Mouse (Mus musculus) embryonic facial prominence, embryonic 11.5 days (tissue): Measurements from ENCODE around the gene Cfap54. TPM values are rescaled to one million over a fixed set of nuclear protein-coding genes. Genes with fewer than 3 reads are reported as not detected.

Source experiments
- ATAC-seq: fragments of 200-750 bp; cut with Nextera tagmentation; replicated peaks from 2 replicates; pipeline ENCODE4 v1.8.0; 2017; ENCODE audit warnings: low read depth; ENCODE audit not compliant: insufficient number of reproducible peaks, low FRiP score, low TSS enrichment
- DNase-seq: peaks from one replicate; pipeline ENCODE4 v3.0.0-alpha.2; 2015; ENCODE audit warnings: low spot score
- H3K27ac ChIP-seq: fragments of 300-500 bp; sonication (generic); replicated peaks from 2 replicates; pipeline ENCODE4 v1.5.1; 2014; ENCODE audit warnings: mild to moderate bottlenecking, low read depth, low read length, control low read depth
- H3K27me3 ChIP-seq: fragments of 300-500 bp; sonication (generic); 2 replicates; pipeline ENCODE4 v1.6.1; 2014; ENCODE audit warnings: mild to moderate bottlenecking, low read length, moderate library complexity, mixed read lengths; ENCODE audit not compliant: control insufficient read depth, insufficient read depth
- H3K36me3 ChIP-seq: fragments of 300-500 bp; sonication (generic); replicated peaks from 2 replicates; pipeline ENCODE4 v1.6.1; 2014; ENCODE audit warnings: low read depth, mild to moderate bottlenecking, low read length, moderate library complexity, mixed read lengths; ENCODE audit not compliant: control insufficient read depth, insufficient read depth
- H3K4me1 ChIP-seq: fragments of 300-500 bp; sonication (generic); 2 replicates; pipeline ENCODE4 v1.6.1; 2014; ENCODE audit warnings: low read length, mixed read lengths; ENCODE audit not compliant: control insufficient read depth, insufficient read depth
- H3K4me2 ChIP-seq: fragments of 300-500 bp; sonication (generic); 2 replicates; pipeline ENCODE4 v1.6.1; 2014; ENCODE audit warnings: low read depth, mild to moderate bottlenecking, control low read depth, low read length, moderate library complexity
- H3K4me3 ChIP-seq: fragments of 300-500 bp; sonication (generic); 2 replicates; pipeline ENCODE4 v1.5.1; 2014; ENCODE audit warnings: low read depth, low read length, control low read depth
- H3K9ac ChIP-seq: fragments of 300-500 bp; sonication (generic); replicated peaks from 2 replicates; pipeline ENCODE4 v1.6.1; 2014; ENCODE audit warnings: mild to moderate bottlenecking, control low read depth, low read length
- H3K9me3 ChIP-seq: fragments of 300-500 bp; sonication (generic); replicated peaks from 2 replicates; pipeline ENCODE4 v1.6.1; 2016; ENCODE audit warnings: mild to moderate bottlenecking, low read length, inconsistent platforms, mixed read lengths; ENCODE audit not compliant: control insufficient read depth
- WGBS: fragments of 180-500 bp; shearing (Covaris S2); extraction: QIAGEN DNeasy Blood & Tissue Kit; methylation state at CpG from one replicate; pipeline ENCODE4 v1.1.7; 2014; 5-methylcytosine and 5-hydroxymethylcytosine counted together
- polyA plus RNA-seq: library from polyadenylated mRNA; unstranded; fragments of >200 nt; fragmentation: Nextera tagmentation; extraction: Ambion mirVana; gene quantifications from 2 replicates; pipeline ENCODE4 v1.2.1, GENCODE M21; 2014

Gene Cfap54
- polyA plus RNA-seq, 1 experiment from 2014 or later, result not detected

DNA sequence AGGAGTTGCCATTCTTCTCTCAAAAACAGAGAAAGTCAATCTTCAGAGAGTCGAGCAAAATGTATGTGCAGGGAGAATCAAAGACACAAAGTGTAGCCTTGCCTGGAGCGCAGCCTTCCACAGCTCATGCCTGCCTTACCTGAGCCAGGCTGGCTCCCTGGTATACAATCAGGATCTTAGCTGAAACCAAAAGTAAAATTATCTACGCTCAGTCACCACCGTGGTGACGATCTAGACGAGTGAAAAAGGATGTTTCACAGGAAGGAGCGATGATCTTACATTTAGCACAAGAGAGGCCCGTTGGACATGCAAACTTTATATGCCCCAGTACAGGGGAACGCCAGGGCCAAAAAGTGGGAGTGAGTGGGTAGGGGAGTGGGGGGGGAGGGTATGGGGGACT lies 75.0 kb downstream of the Cfap54 start:
- WGBS, result 86% methylated on average over 9 of the region's 9 CpGs
- no peaks in the 10 kb centered on the region for H3K4me1 ChIP-seq
- no peak overlapping the region for H3K27ac ChIP-seq
- no peak overlapping the region for H3K4me3 ChIP-seq
- no peak for DNase-seq
- no peak overlapping the region for H3K9ac ChIP-seq
- no peak for ATAC-seq
- H3K27me3 ChIP-seq, result no peaks in the 10 kb centered on the region
- no peak overlapping the region for H3K4me2 ChIP-seq
- H3K36me3 ChIP-seq, result no peaks in the 10 kb centered on the region
- no peaks in the 10 kb centered on the region for H3K9me3 ChIP-seq

DNA sequence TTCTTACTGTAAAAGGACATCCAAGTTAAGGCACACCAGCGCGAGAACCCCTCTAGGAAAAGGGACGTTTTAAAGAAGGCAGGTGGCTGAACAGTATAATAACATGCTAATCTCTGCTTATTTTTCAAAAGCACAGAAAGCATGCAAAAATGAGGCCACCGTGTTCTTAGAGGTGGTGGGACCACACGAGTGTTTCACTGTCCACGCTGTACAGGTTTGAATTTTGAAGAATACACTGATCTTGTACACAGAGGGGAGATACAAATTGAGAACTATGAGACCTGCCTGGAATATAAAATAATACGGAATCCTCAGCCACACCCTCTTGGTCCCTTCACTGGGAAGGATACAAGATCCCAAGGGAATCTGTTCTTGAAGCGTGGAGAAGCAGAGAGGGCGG lies 82.9 kb downstream of the Cfap54 start:
- Histone ChIP-seq H3K4me2 (no peak overlapping the region), H3K9me3 (no peaks in the 10 kb centered on the region), H3K36me3 (no peaks in the 10 kb centered on the region), H3K27me3 (no peaks in the 10 kb centered on the region), H3K27ac (no peak overlapping the region), H3K4me1 (no peaks in the 10 kb centered on the region), H3K9ac (no peak overlapping the region), H3K4me3 (no peak overlapping the region)
- ATAC-seq, result no peak
- 82% methylated on average over 9 of the region's 9 CpGs for WGBS
- DNase-seq, result no peak

- Histone ChIP-seq H3K27me3 (no peaks in the 10 kb centered on the region), H3K4me3 (no peak overlapping the region), H3K9ac (no peak overlapping the region), H3K9me3 (no peaks in the 10 kb centered on the region), H3K27ac (no peak overlapping the region), H3K36me3 (no peaks in the 10 kb centered on the region), H3K4me2 (no peak overlapping the region), H3K4me1 (no peaks in the 10 kb centered on the region)
- 91% methylated on average over 7 of the region's 7 CpGs for WGBS
- ATAC-seq (no peak), DNase-seq (no peak)
These were observed 86.2 kb downstream of the Cfap54 start for GRCm38 (mm10) chr10:92995186-92995585.

DNA sequence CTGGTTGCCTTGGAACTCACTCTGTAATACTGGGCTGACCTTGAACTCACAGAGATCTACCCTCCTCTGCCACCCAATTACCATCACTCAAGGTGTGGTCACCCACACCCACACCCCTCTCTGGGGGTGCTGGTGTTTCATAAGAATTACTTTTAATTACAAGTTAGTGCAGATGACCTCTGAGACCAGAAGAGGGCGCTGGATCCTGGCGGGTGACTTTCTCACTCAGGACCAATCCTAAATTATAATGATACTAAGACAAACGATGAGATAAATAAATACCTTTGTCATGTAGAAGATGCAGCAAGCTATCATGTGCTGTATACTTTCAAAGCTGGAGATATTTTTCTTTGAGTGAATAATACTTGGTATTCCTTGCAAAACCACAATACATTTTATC lies 87.1 kb downstream of the Cfap54 start:
- no peaks in the 10 kb centered on the region for H3K9me3 ChIP-seq
- no peaks in the 10 kb centered on the region for H3K36me3 ChIP-seq
- H3K9ac ChIP-seq, result no peak overlapping the region
- WGBS, result 53% methylated on average over 3 of the region's 3 CpGs
- no peak for ATAC-seq
- H3K4me1 ChIP-seq, result no peaks in the 10 kb centered on the region
- no peak overlapping the region for H3K27ac ChIP-seq
- H3K27me3 ChIP-seq, result no peaks in the 10 kb centered on the region
- no peak for DNase-seq
- no peak overlapping the region for H3K4me2 ChIP-seq
- no peak overlapping the region for H3K4me3 ChIP-seq

GRCm38 (mm10) chr10:92992526-92992925 lies 88.9 kb downstream of the Cfap54 start:
- H3K27ac ChIP-seq, result no peak overlapping the region
- no peaks in the 10 kb centered on the region for H3K36me3 ChIP-seq
- no peak for DNase-seq
- H3K9ac ChIP-seq, result no peak overlapping the region
- no peaks in the 10 kb centered on the region for H3K4me1 ChIP-seq
- no peak for ATAC-seq
- no peak overlapping the region for H3K4me3 ChIP-seq
- no peaks in the 10 kb centered on the region for H3K9me3 ChIP-seq
- H3K4me2 ChIP-seq, result no peak overlapping the region
- H3K27me3 ChIP-seq, result no peaks in the 10 kb centered on the region

- 86% methylated on average over 2 of the region's 2 CpGs for WGBS
- no peak overlapping the region for H3K9ac ChIP-seq
- ATAC-seq, result no peak
These were observed 90.8 kb downstream of the Cfap54 start for GRCm38 (mm10) chr10:92990576-92990975.

DNA sequence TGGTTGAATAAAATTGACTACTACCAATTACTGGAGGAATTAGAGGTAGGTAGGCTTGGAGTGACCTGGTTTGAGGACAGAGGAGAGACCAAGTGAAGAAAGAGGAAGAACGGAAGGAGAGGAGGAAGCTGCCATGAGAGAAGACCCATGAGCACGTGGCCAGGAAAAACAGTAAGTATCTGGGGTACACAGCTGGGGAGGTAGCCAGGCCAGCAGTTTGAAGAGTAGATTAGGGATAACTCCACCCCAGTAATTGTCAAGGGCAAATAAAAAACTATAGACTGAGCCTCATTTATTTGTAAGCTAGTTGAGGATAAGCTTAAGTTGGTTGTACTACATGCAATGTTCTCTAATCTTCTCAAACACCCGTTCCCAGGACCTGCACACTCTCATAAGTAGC lies 116.3 kb downstream of the Cfap54 start:
- DNase-seq, result no peak
- no peaks in the 10 kb centered on the region for H3K9me3 ChIP-seq
- H3K36me3 ChIP-seq, result no peaks in the 10 kb centered on the region
- no peaks in the 10 kb centered on the region for H3K4me1 ChIP-seq
- H3K4me3 ChIP-seq, result no peak overlapping the region
- H3K4me2 ChIP-seq, result no peak overlapping the region
- H3K27ac ChIP-seq, result no peak overlapping the region
- ATAC-seq, result no peak
- WGBS, result 86% methylated on average over 3 of the region's 3 CpGs
- no peaks in the 10 kb centered on the region for H3K27me3 ChIP-seq
- H3K9ac ChIP-seq, result no peak overlapping the region

More at GRCm38 (mm10) chr10:92990576-92990975, 90.8 kb downstream of the Cfap54 start:
- no peaks in the 10 kb centered on the region for H3K36me3 ChIP-seq
- no peaks in the 10 kb centered on the region for H3K4me1 ChIP-seq
- H3K4me2 ChIP-seq, result no peak overlapping the region
- no peak overlapping the region for H3K27ac ChIP-seq
- H3K4me3 ChIP-seq, result no peak overlapping the region
- no peaks in the 10 kb centered on the region for H3K27me3 ChIP-seq
- DNase-seq, result no peak
- no peaks in the 10 kb centered on the region for H3K9me3 ChIP-seq

DNA sequence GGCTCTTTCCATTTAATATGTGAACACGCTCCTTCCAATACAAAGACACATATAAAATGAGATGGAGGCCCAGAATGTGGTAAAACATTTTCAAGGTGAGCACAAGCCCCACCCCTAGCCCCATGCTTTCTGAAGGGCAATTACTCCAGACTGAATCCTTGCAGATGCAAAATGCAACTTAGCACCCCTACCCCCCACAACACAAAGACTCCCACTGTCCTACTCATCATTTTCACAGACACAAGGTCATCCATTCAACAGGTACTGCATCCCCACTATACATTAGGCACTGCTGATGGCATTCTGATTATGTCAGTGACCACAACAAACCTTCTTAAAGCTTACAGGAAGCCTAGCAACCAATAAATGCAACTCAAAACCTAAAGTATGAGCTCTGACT lies 131.4 kb downstream of the Cfap54 start:
- Histone ChIP-seq H3K4me2 (no peak overlapping the region), H3K36me3 (no peaks in the 10 kb centered on the region), H3K4me1 (no peaks in the 10 kb centered on the region), H3K4me3 (no peak overlapping the region), H3K9me3 (no peaks in the 10 kb centered on the region), H3K27me3 (no peaks in the 10 kb centered on the region), H3K9ac (no peak overlapping the region), H3K27ac (no peak overlapping the region)
- ATAC-seq, result no peak
- DNase-seq, result no peak
- 80% methylated on average over 1 of the region's 1 CpGs for WGBS
